Mouse (Mus musculus) hindbrain, embryonic 12.5 days (tissue): ENCODE data around the gene Gm10718. TPM values are rescaled to one million over a fixed set of nuclear protein-coding genes. Genes with fewer than 3 reads are reported as not detected.
"Not testable (repeated sequence)": the region's sequence is repeated elsewhere in the genome, so short reads cannot be mapped to it uniquely, and the experiment has no call there.

Experiments used
- ATAC-seq: fragments of 200-750 bp; cut with Nextera tagmentation; 2 replicates; pipeline ENCODE4 v1.8.0; 2017; ENCODE audit warnings: moderate TSS enrichment; ENCODE audit not compliant: low FRiP score
- H3K27ac ChIP-seq: fragments of 300-500 bp; sonication (generic); 2 replicates; pipeline ENCODE4 v1.5.1; 2016; ENCODE audit warnings: mild to moderate bottlenecking
- H3K27me3 ChIP-seq: fragments of 300-500 bp; sonication (generic); 2 replicates; pipeline ENCODE4 v1.6.1; 2016; ENCODE audit warnings: mild to moderate bottlenecking
- H3K36me3 ChIP-seq: fragments of 300-500 bp; sonication (generic); 2 replicates; pipeline ENCODE4 v1.6.1; 2016; ENCODE audit warnings: mild to moderate bottlenecking
- H3K4me1 ChIP-seq: fragments of 300-500 bp; sonication (generic); 2 replicates; pipeline ENCODE4 v1.6.1; 2016
- H3K4me2 ChIP-seq: fragments of 300-500 bp; sonication (generic); replicated peaks from 2 replicates; pipeline ENCODE4 v1.6.1; 2016; ENCODE audit warnings: mild to moderate bottlenecking
- H3K4me3 ChIP-seq: fragments of 300-500 bp; sonication (generic); 2 replicates; pipeline ENCODE4 v1.5.1; 2016; ENCODE audit warnings: mild to moderate bottlenecking
- H3K9ac ChIP-seq: fragments of 300-500 bp; sonication (generic); 2 replicates; pipeline ENCODE4 v1.6.1; 2016; ENCODE audit warnings: mild to moderate bottlenecking, moderate library complexity
- H3K9me3 ChIP-seq: fragments of 300-500 bp; sonication (generic); replicated peaks from 2 replicates; pipeline ENCODE4 v1.6.1; 2016; ENCODE audit warnings: mild to moderate bottlenecking
- WGBS: fragments of 180-500 bp; shearing (Covaris S2); methylation state at CpG from one replicate; pipeline ENCODE4 v1.1.7; 2016; 5-methylcytosine and 5-hydroxymethylcytosine counted together
- polyA plus RNA-seq: library from polyadenylated mRNA; unstranded; fragments of >200 nt; fragmentation: Nextera tagmentation; extraction: Ambion mirVana; gene quantifications from 2 replicates; pipeline ENCODE4 v1.2.1, GENCODE M21; 2016

The Gm10718 gene
- not detected in 2 replicates for polyA plus RNA-seq

- H3K4me2 ChIP-seq, H3K27ac ChIP-seq, H3K36me3 ChIP-seq, H3K27me3 ChIP-seq, H3K9me3 ChIP-seq, H3K4me3 ChIP-seq, ATAC-seq, H3K4me1 ChIP-seq, H3K9ac ChIP-seq: not testable (repeated sequence)
- 75% methylated on average over 12 of the region's 13 CpGs for WGBS
These were observed at the start of gene Gm10718 for GRCm38 (mm10) chr9:3023312-3023984. TSS of gene Gm10718 (plus strand) at chr9:3023547.

GRCm38 (mm10) chr9:3000445-3000972, 22.8 kb upstream of the Gm10718 start, which contains the start of gene Gm10722:
TSS of gene Gm10722 (plus strand) at chr9:3000922.
- not testable (repeated sequence) for ATAC-seq, H3K4me1 ChIP-seq, H3K9me3 ChIP-seq, H3K4me2 ChIP-seq, H3K9ac ChIP-seq, H3K36me3 ChIP-seq, H3K27ac ChIP-seq, H3K27me3 ChIP-seq, H3K4me3 ChIP-seq
- WGBS: 72% methylated on average over 12 of the region's 12 CpGs

DNA sequence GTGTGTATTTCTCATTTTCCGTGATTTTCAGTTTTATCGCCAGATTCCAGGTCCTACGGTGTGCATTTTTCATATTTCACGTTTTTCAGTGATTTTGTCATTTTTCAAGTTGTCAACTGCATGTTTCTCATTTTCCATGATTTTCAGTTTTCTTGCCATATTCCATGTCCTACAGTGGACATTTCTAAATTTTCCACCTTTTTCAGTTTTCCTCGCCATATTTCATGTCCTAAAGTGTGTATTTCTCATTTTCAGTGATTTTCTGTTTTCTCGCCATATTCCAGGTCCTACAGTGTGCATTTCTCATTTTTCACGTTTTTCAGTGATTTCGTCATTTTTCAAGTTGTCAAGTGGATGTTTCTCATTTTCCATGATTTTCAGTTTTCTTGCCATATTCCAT, 22.3 kb upstream of the Gm10718 start:
- 63% methylated on average over 8 of the region's 8 CpGs for WGBS
- not testable (repeated sequence) for H3K9ac ChIP-seq, H3K4me2 ChIP-seq, H3K36me3 ChIP-seq, H3K27ac ChIP-seq, ATAC-seq, H3K4me1 ChIP-seq, H3K9me3 ChIP-seq, H3K4me3 ChIP-seq, H3K27me3 ChIP-seq

DNA sequence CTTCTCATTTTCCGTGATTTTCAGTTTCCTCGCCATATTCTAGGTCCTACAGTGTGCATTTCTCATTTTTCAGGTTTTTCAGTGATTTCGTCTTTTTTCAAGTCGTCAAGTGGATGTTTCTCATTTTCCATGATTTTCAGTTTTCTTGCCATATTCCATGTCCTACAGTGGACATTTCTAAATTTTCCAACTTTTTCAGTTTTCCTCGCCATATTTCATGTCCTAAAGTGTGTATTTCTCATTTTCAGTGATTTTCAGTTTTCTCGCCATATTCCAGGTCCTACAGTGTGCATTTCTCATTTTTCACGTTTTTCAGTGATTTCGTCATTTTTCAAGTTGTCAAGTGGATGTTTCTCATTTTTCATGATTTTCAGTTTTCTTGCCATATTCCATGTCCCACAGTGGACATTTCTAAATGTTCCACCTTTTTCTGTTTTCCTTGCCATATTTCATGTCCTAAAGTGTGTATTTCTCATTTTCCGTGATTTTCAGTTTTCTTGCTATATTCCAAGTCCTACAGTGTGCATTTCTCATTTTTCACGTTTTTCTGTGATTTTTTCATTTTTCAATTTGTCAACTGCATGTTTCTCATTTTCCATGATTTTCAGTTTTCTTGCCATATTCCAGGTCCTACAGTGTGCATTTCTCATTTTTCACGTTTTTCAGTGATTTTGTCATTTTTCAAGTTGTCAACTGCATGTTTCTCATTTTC, 21.2 kb upstream of the Gm10718 start:
- not testable (repeated sequence) for H3K27me3 ChIP-seq, H3K9me3 ChIP-seq, H3K4me3 ChIP-seq, H3K4me2 ChIP-seq, H3K4me1 ChIP-seq, H3K36me3 ChIP-seq, H3K27ac ChIP-seq, H3K9ac ChIP-seq
- peak; percentile 90 for ATAC-seq
- 67% methylated on average over 9 of the region's 11 CpGs for WGBS

GRCm38 (mm10) chr9:3002794-3003396, 20.5 kb upstream of the Gm10718 start, which contains the start of gene Gm11168:
TSS of gene Gm11168 (plus strand) at chr9:3003346.
- WGBS: 75% methylated on average over 6 of the region's 14 CpGs
- not testable (repeated sequence) for H3K4me1 ChIP-seq, H3K4me3 ChIP-seq, H3K36me3 ChIP-seq, H3K4me2 ChIP-seq, H3K27ac ChIP-seq, H3K9ac ChIP-seq, ATAC-seq, H3K9me3 ChIP-seq, H3K27me3 ChIP-seq

GRCm38 (mm10) chr9:3006179-3006578, 17.2 kb upstream of the Gm10718 start:
- not testable (repeated sequence) for H3K27ac ChIP-seq, H3K27me3 ChIP-seq, H3K4me1 ChIP-seq, H3K9ac ChIP-seq, H3K4me3 ChIP-seq, ATAC-seq, H3K9me3 ChIP-seq, H3K36me3 ChIP-seq, H3K4me2 ChIP-seq
- 79% methylated on average over 1 of the region's 5 CpGs for WGBS

- not testable (repeated sequence) for H3K27ac ChIP-seq, H3K27me3 ChIP-seq, H3K4me2 ChIP-seq, H3K4me3 ChIP-seq, H3K36me3 ChIP-seq, H3K4me1 ChIP-seq, H3K9ac ChIP-seq, H3K9me3 ChIP-seq
- peak; percentile 77 for ATAC-seq
- WGBS: 73% methylated on average over 8 of the region's 8 CpGs
These were observed 16.7 kb upstream of the Gm10718 start for GRCm38 (mm10) chr9:3006636-3007035.

DNA sequence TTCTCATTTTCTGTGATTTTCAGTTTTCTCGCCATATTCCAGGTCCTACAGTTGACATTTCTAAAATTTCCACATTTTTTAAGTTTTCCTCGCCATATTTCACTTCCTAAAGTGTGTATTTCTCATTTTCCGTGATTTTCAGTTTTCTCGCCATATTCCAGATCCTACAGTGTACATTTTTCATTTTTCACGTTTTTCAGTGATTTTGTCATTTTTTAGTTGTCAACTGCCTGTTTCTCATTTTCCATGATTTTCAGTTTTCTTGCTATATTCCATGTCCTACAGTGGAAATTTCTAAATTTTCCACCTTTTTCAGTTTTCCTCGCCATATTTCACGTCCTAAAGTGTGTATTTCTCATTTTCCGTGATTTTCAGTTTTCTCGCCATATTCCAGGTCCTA, 16.1 kb upstream of the Gm10718 start:
- H3K4me3 ChIP-seq, H3K9me3 ChIP-seq, H3K9ac ChIP-seq, H3K27me3 ChIP-seq, H3K4me1 ChIP-seq, H3K4me2 ChIP-seq, H3K36me3 ChIP-seq, H3K27ac ChIP-seq: not testable (repeated sequence)
- 78% methylated on average over 8 of the region's 9 CpGs for WGBS
- ATAC-seq: peak; percentile 39; the same call in 1 of the 2 replicates

GRCm38 (mm10) chr9:3009331-3009730, 14.0 kb upstream of the Gm10718 start:
- H3K9ac ChIP-seq, H3K36me3 ChIP-seq, H3K4me3 ChIP-seq, H3K27ac ChIP-seq, H3K4me1 ChIP-seq, H3K4me2 ChIP-seq, H3K9me3 ChIP-seq, H3K27me3 ChIP-seq: not testable (repeated sequence)
- WGBS: no CpG with 5 or more reads among the region's 5 CpGs
- peak; percentile 53 for ATAC-seq

DNA sequence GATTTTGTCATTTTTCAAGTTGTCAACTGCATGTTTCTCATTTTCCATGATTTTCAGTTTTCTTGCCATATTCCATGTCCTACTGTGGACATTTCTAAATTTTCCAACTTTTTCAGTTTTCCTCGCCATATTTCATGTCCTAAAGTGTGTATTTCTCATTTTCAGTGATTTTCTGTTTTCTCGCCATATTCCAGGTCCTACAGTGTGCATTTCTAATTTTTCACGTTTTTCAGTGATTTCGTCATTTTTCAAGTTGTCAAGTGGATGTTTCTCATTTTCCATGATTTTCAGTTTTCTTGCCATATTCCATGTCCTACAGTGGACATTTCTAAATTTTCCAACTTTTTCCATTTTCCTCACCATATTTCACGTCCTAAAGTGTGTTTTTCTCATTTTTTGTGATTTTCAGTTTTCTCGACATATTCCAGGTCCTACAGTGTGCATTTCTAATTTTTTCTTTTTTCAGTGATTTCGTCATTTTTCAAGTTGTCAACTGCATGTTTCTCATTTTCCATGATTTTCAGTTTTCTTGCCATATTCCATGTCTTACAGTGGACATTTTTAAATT, 11.2 kb upstream of the Gm10718 start:
- not testable (repeated sequence) for H3K4me2 ChIP-seq, H3K9me3 ChIP-seq, H3K27ac ChIP-seq, H3K36me3 ChIP-seq, H3K9ac ChIP-seq, H3K4me1 ChIP-seq, ATAC-seq, H3K4me3 ChIP-seq, H3K27me3 ChIP-seq
- 85% methylated on average over 3 of the region's 7 CpGs for WGBS

DNA sequence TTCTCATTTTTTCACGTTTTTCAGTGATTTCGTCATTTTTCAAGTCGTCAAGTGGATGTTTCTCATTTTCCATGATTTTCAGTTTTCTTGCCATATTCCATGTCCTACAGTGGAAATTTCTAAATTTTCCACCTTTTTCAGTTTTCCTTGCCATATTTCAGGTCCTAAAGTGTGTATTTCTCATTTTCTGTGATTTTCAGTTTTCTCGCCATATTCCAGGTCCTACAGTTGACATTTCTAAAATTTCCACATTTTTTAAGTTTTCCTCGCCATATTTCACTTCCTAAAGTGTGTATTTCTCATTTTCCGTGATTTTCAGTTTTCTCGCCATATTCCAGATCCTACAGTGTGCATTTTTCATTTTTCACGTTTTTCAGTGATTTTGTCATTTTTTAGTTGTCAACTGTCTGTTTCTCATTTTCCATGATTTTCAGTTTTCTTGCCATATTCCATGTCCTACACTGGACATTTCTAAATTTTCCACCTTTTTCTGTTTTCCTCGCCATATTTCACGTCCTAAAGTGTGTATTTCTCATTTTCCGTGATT, 10.5 kb upstream of the Gm10718 start, which contains the start of gene Gm10721:
TSS of gene Gm10721 (plus strand) at position 408 of the 547 bp plus-strand sequence.
- H3K9me3 ChIP-seq, H3K27ac ChIP-seq, H3K4me2 ChIP-seq, H3K27me3 ChIP-seq, H3K4me3 ChIP-seq, H3K9ac ChIP-seq, H3K4me1 ChIP-seq, H3K36me3 ChIP-seq: not testable (repeated sequence)
- peak; percentile 59 for ATAC-seq
- no CpG with 5 or more reads among the region's 11 CpGs for WGBS

DNA sequence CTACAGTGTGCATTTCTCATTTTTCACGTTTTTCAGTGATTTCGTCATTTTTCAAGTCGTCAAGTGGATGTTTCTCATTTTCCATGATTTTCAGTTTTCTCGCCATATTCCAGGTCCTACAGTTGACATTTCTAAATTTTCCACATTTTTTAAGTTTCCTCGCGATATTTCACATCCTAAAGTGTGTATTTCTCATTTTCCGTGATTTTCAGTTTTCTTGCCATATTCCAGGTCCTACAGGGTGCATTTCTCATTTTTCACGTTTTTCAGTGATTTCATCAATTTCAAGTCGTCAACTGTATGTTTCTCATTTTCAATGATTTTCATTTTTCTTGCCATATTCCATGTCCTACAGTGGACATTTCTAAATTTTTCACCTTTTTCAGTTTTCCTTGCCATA, 8.0 kb upstream of the Gm10718 start, which contains the start of gene Gm10720:
TSS of gene Gm10720 (plus strand) at position 301 of the 400 bp plus-strand sequence.
- 71% methylated on average over 5 of the region's 9 CpGs for WGBS
- H3K27me3 ChIP-seq, ATAC-seq, H3K27ac ChIP-seq, H3K9ac ChIP-seq, H3K36me3 ChIP-seq, H3K4me2 ChIP-seq, H3K4me1 ChIP-seq, H3K4me3 ChIP-seq, H3K9me3 ChIP-seq: not testable (repeated sequence)
